Mouse (Mus musculus): Measurements from ENCODE around the gene Gnb4. TPM values are rescaled to one million over a fixed set of nuclear protein-coding genes. Genes with fewer than 3 reads are reported as not detected.

Gene Gnb4
- 10 to 100 TPM; 26.4 to 32.6 TPM for total RNA-seq (2023)

GRCm38 (mm10) chr3:32616331-32617052 lies at the start of gene Gnb4:
Gene Gnb4, minus strand, starts transcription at chr3:32616585.

Other genes starting within 250 kb of the Gnb4 start
- gene Pik3ca, start 218.9 kb downstream of the Gnb4 start, total RNA-seq (2023): 10 to 100 TPM; 80.5 to 82.7 TPM
- 1 to 10 TPM; 1.0 to 2.6 TPM for gene Kcnmb3, start 124.4 kb downstream of the Gnb4 start, total RNA-seq (2023)
- 10 to 100 TPM; 55.3 to 69.9 TPM for gene Zfp639, start 106.3 kb downstream of the Gnb4 start, total RNA-seq (2023)
- 10 to 100 TPM; 47.0 to 51.6 TPM for gene Mfn1, start 87.1 kb downstream of the Gnb4 start, total RNA-seq (2023)
- gene Actl6a, start 89.7 kb upstream of the Gnb4 start, total RNA-seq (2023): 10 to 100 TPM; 65.2 to 67.8 TPM
- gene Ndufb5, start 120.4 kb upstream of the Gnb4 start, total RNA-seq (2023): 10 to 100 TPM; 69.9 to 84.3 TPM
- 10 to 100 TPM in 1 of 2 experiments, 1 to 10 TPM in 1; 9.1 to 12.4 TPM for gene Mrpl47, start 121.0 kb upstream of the Gnb4 start, total RNA-seq (2023)
- not detected for gene Usp13, start 201.0 kb upstream of the Gnb4 start, total RNA-seq (2023)

Measured in B cell, adult 67 days (primary cell).